Mouse (Mus musculus): Measurements from ENCODE around the gene Rab20. TPM values are rescaled to one million over a fixed set of nuclear protein-coding genes. Genes with fewer than 3 reads are reported as not detected.

Rab20 gene
- 1.1 and 1.8 TPM in 2 replicates for polyA plus RNA-seq (2012; rRNA removed)

GRCm38 (mm10) chr8:11477811-11478761, at the start of gene Rab20:
Gene Rab20, minus strand, starts transcription at chr8:11478710.

GRCm38 (mm10) chr8:11497017-11497990, 18.8 kb upstream of the Rab20 start, which contains the start of gene Naxd:
Gene Naxd, plus strand, starts transcription at chr8:11497506.

Other genes with a start within 250 kb of the Rab20 start
- gene Col4a2, start 165.9 kb downstream of the Rab20 start, polyA plus RNA-seq (2012; rRNA removed): 47.4 and 63.1 TPM in 2 replicates
- gene Col4a1, start 165.9 kb downstream of the Rab20 start, polyA plus RNA-seq (2012; rRNA removed): 114 and 141 TPM in 2 replicates
- 129 and 138 TPM in 2 replicates for gene Naxd, start 18.8 kb upstream of the Rab20 start, polyA plus RNA-seq (2012; rRNA removed)
- 53.1 and 57.7 TPM in 2 replicates for gene Cars2, start 72.1 kb upstream of the Rab20 start, polyA plus RNA-seq (2012; rRNA removed)
- gene Ing1, start 76.9 kb upstream of the Rab20 start, polyA plus RNA-seq (2012; rRNA removed): 78.6 and 91.9 TPM in 2 replicates
- 166 and 179 TPM in 2 replicates for gene Ankrd10, start 157.0 kb upstream of the Rab20 start, polyA plus RNA-seq (2012; rRNA removed)
- gene 1700016D06Rik, start 222.4 kb upstream of the Rab20 start, polyA plus RNA-seq (2012; rRNA removed): 0.11 TPM in 1 of 2 replicates, not detected in the other
- gene Arhgef7, start 249.0 kb upstream of the Rab20 start, polyA plus RNA-seq (2012; rRNA removed): 86.6 and 92.3 TPM in 2 replicates